Mouse (Mus musculus) liver (tissue): ENCODE results near the gene Lasp1.

Experiments
- DNase-seq: peaks from one replicate; pipeline ENCODE4 v3.0.0-alpha.2; 2020; ENCODE audit warnings: mixed read lengths

Lasp1 gene

DNA sequence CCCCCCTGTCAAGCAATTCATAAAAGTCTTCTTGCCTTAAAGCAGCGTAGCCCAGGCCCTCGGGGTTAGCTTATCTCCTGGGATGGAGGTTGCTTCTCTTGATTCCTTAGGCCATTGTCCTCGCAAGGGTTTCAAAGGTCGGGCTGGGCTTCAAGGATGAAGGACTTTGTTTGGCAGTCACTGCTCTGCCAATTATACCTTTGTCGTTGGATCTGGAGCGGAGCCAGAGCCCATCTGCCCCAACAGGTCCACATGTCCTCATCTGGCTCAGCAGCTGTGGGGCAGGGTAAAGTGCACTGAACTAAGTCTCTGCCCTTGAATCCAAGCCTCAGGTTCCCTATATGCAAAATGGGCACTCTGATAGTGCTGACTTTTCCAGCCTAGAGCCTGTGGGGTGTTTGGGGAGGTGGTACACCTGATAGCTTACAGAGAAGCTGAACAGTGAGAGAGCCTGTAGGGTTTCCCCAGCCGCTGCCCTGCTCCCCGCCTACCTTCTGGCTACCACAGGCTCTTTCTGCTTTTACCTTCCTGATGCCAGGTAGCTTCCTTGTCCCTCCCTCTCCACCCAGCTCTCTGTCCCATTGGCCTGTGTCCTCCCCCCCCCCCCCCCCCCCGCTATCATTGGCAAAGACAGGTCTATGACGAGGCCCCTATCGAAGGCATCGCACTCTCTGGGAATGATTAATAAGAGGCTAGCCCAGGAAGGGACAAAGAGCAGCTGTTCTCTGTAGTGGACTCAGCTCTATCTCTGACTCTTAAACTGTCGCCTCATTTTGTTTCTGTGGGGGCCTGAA is 13.0 kb downstream of the Lasp1 start:
- no peak for DNase-seq

DNA sequence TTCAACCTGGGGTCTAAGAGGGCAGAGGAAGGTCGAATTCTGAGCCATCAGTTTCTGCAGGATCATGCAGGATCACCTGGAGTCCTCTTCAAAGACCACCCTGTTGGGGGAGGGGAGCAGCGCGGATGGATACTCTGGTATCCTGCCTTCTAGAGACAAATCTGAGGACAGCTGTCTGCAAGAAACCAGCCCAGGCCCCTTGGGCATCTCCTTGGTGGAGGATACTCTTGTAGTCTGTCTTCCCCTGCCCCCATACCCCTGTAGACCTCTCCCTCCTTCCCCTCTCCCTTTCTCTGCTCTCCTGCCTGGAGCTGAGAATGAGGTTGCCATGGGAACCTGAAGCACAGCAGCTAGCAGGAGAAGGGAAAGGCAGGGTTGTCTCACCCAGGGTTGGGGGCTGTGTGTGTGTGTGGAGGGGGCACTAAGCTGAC is 13.7 kb downstream of the Lasp1 start:
- no peak for DNase-seq

DNA sequence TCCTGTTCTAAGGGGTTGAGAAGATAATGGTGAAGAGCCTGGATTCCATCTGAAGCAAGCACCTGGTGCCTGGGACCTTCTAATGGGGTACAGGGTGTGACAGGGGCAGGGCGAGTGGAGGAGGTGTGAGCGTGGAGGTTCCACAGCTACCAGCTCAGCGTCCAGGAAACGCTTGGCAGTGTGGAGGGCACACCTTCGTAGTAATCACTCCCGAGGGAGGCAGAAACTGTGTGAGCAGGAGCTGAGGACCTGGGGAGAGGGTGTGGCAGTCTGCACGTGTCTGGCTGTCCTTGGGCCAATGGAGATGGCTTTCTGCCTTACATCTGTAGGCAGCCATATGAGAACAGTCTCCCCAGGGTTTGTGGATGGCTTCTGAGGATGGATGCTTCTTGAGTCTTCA is 14.3 kb downstream of the Lasp1 start:
- DNase-seq = no peak

DNA sequence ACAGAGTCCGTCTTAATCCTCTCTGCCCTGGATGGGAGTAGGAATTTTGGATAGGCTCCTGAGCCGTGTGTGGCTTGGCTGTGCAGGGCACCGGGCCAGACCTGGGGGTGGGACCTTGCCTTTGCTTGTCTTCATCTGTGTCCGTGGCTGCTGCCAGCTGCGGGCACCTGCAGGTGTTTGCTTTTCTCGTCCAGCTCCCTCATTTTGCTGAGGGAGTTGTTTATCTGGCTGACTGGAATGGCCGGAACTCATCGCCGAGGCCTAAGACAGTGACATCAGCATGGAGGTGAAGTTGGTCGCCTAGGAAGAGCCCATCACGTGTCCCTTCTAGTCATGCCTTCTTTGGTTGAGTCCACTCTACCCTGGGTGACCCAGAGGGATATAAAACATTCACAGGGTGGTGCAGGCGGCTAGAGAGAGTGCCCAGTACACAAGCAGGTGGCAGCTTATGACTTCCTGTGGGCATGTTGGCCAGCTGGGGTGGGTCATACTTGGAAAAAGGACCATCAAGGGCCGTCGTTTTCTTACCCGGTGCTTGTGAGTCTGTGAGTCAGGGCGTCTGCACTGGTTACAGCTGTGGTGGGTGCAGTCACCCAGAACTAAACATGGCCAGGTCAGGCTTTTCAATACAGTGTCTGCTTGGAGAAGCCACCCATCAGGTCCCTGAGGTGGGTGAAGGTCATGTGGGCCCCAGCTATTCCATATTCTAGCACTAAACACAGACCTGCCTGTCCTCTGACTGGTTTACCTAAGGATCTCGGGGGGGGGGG is 15.1 kb downstream of the Lasp1 start:
- no peak for DNase-seq

DNA sequence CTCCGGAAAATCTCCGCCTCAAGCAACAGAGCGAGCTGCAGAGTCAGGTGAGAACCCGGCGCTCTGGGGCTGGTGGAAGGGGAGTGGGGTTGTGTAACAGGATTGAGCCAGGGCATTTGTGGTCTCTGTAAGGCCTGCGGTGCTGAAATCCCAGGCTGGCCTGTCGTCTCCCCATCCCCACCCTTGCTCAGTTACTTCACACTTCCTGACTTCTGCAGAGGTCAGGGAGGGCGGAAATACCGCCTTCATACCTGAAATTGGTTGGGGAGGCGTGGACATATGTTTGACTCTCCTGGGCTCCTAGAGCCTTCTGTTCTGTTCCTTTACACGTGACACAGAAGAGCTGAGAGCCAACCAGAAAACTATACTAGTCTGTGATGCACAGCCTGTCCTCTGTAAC is 16.9 kb downstream of the Lasp1 start:
- DNase-seq = no peak

DNA sequence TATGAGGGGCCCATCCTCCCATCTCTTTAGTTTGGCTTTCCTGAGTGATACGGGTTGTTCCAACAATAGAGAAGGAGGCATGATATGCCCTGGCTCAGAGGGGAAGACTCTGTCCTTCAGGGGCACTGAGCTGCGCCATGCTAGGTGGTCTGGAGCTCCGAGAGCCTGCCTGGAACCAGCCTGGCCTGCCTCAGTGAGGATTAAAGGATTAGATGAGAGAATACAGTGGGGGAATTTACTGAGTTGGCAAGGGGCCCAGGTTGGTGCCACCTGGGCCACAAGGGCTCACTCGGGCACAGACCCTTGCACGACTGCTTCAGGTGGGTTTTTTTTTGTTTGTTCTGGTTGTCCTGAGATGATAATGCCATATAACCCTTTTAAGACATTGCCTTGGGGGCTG is 17.4 kb downstream of the Lasp1 start:
- no peak for DNase-seq

DNA sequence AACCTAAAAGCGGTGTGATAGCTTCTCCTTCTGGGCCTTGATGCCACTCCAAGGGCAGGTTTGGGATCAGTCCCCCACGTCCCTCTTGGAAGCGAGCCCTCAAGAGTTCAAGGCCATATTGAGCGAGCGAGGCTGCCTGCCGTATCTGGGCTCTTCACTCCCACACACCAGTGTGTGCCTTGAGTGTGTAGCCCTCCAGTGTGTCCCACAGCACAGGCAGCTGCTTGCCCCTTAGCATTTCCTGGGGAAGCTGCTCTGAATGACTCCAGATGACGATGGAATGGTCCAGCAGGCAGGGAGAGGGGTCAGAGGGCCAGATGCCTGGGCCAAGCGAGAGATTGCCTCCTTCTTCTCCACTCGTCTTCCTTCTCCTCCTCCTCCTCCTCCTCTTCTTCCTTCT is 18.1 kb downstream of the Lasp1 start:
- DNase-seq = no peak

DNA sequence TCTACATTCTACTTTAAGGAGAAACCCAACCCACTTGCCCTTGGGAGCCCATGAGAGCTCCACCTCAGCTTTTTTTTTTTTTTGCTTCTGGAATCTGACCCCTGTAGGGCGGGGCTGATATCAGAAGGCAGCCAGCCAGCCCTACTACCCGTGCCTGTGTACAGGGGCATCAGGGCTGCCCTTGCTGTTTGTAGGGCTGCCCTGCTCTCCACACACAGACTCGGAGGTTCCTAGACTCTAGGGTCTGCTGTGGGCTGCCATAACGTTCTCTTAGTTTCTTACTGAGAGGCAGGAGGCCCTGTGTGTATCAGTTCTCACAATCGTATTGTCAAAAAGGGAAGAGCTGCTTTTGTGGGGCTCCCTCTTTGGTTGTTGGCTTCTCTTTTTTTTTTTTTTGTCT is 18.6 kb downstream of the Lasp1 start:
- DNase-seq = peak; percentile 58

DNA sequence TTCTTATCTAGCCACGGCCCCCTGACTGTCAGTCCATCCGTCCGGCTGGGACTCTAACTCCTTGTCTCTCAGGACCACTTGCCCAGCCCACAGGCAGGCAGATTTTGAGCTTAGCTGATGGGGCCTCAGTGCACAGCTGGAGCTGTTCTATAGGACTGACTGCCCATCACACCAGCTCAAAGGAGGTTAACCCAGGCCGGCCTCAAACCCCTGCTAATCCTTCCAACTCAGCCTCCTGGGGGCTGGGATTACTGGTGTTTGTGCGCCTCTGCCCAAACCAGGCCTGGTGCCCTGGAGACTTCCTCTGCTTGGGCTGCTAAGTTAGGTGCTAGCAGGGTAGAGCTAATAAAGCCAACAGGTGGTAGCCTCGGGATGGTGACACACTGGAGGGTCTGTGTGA is 19.2 kb downstream of the Lasp1 start:
- no peak for DNase-seq

DNA sequence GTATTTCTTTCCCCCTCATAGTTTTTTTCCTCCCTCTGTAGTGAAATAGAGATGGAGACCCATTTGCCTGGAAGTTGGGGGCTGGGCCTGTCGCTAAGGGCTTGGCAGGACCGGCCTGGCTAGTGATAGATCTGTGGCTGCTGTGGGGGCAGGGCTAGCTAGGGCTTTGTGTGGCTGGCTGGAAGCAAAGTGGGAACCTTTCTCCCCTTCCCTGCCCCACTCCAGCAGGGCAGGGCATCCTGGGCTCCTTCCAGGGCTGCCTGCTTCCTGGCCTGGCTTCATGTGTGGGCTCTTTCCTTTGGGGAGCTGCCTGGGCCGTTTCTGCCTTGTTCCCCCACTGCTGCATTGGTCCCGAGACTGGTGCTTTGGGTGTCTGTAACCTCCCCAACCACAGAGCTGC is 19.8 kb downstream of the Lasp1 start:
- DNase-seq = peak; percentile 51

DNA sequence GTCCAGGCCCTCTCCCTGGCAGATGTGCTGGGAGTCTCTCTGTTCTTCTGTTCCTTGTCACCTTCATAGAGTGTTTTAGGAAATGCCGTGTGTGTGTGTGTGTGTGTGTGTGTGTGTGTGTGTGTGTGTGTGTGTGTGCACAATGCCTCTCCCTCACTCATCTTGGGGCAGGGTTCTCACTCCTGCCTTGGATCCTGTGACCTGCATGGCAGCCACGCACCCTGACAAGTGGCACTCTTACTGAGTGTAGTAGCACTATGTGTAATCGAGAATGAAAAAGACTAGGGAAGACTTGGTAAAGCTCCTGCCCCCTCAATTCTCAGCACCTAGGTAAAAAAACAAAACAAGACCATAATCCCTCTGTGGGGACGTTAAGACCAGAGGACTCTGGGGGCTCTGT is 20.3 kb downstream of the Lasp1 start:
- DNase-seq = no peak

DNA sequence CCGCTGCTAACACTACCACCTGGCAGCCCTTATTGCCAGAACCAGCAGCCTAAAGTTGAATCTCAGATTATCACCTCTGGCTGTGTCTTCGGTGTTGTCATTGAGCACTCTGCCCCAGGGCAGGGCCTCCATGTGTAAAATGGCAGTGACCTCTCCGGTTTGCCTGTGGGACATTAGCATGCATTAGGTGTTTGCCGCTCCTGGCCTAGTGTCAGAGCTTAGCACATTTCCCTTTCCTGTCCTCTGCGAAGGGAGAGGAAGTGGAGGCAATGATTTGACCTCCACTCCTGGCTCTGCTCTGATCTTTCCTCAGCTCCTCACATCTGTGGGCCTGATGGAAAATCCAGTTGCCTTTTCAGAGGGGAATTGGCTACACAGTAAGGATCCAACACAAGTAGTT is 21.1 kb downstream of the Lasp1 start:
- no peak for DNase-seq

DNA sequence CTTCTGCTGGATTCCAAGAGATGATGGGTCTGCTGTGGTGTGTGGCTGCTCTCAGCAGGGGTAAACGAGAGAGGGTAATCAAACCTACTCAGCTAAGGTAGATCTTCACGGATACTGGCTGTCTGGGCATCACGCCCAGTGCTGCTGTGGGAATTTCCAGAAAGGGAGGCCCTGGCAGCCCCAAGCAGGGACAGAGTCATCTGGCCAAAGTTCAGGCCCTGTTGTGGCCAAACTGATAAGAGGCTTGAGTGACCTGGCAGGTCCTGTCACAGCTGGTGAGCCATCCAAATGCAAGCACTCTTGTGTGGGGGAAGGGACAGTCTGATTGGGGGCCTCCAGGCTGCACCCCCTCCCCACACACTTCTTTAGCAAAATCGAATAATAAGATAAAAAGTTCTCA is 22.0 kb downstream of the Lasp1 start:
- peak; percentile 55 for DNase-seq

DNA sequence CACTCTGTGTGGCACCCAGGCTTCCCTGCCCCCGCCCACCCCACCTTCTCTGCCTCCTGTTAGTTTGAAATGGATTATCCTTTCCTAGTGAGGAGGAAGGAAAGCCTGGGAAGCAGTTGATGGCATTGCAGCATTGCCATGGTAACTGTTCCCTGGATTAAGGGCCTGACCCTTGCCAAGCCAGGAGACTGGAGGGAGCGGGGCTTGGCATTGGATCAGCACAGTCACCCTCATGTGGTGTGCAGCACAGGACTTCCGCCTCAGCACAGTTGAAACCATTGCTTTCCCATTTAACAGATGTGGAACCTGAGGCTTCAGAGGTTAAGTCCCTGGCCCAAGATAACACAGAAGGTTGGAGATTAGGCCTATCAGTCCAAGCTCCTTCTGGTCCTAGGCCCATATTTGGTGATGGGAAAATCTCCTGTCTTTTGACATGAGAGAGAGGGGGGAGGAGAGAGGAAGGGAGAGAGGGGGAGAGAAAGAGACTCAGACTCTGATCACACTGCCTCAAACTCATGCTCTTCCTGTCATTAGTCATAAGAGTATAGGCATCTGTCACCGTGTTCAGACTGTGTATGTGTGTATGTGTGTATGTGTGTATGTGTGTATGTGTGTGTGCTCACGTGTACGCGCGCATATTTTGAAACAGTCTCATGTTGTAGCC is 22.7 kb downstream of the Lasp1 start:
- no peak for DNase-seq

DNA sequence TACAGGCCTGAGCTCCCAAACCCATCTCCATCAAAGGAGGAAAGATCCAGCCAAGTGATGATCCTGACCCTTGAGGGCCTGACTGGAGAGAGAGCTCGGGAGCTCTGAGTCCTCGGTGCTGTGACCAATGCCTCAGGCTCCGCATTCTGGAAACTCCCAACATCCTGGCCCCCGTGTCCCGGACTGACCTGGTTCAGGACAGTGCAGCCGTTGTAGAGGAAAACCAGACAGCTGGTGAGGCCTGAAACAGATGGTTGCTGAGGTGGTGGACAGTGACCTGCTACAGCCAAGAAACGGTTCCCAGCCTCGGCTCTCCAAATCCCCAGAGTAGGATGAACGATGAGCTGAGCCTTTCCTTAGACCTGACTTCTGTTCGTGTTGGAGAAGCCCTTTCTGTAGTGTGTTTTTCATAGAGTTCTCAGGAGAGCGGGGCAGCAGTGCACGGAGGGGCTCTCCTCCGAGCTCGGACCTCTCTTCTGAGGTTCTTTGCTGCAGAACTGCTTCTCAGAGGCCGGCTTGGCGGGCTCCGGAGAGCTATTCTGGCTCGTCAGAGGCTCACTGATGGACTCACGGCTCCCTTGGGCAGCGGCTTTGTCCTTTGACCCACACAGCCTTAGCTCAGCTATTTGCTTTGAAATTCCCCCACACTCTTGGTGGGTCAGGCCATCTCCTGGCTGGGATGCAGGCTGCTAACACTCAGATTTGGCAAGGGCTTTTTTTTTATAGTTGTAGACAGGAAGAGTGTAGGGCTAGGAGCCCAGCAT is 24.2 kb downstream of the Lasp1 start:
- no peak for DNase-seq

DNA sequence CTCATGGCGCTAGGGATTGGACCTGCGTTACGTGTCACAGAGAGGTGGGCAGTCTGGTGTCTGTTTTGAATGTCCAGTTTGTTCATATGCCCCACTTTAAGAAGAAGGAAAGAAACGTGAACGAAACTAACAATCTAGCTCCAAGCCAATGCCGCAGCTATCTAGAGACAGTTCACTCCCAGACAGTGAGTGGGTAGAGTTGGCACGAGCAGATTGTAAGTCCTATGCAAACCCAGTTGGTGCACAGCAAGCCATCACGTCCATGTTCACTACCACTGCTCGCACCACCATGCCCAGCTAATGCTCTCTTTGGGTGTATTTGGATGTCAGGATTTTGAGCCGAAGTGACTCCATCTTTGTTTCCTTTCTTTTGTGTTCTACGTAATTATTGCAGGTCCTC is 25.4 kb downstream of the Lasp1 start:
- DNase-seq = no peak

DNA sequence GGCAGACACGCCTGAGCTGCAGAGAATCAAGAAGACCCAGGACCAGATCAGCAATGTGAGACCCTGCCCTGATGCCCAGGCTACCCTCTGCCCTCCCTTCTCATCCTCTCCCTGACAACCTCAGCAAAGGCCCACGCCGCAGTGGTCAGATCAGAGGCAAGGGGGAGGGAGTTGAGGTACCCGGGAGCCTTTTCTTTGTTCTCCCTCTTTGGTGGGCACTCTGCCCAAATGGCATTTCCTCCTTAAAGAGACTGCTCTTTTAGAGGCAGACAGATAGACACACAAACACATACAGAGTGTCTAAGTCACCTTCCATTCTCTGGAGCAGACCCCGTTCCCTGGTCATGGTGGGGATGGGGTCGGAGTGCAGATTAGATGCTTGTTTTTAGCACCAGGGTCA is 26.1 kb downstream of the Lasp1 start:
- no peak for DNase-seq

DNA sequence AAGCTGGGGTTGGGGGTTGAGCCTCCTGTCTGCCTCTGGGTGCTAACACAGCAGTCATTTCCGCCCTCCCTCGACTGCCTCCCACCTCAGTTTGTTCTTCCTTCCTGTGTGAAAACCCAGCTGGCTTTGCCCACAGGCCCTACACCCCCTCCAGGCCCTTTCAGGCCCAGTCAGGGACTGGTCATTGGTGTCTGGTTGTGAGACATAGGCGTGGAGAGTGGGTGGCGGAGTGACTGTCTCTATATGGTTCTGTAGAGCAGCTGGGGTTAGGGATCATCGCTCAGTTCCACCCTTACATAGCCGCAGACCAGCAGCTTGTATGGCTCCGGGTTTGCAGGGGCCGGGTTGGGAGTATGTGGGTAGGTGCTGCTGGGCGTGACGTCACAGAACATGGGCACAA is 26.5 kb downstream of the Lasp1 start:
- DNase-seq = no peak

DNA sequence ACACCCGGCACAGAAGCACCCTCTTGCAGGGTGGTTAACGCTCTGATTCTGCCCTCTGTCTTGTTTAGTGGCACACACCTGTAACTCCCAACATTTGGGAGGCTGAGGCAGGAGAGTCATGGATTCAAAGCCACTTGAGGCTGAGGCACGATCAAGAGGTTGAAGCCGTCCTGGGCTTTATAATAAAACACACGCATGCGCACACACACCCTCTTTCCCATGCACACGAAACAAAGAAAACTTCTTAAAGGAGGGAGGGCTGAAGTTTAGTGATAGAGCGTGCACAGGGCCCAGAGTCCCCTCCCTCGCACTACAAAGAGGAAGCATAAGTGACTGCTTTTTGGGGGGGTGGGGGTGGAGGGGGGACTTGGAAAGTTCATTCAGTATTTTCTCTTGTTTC is 27.2 kb downstream of the Lasp1 start:
- DNase-seq = no peak

DNA sequence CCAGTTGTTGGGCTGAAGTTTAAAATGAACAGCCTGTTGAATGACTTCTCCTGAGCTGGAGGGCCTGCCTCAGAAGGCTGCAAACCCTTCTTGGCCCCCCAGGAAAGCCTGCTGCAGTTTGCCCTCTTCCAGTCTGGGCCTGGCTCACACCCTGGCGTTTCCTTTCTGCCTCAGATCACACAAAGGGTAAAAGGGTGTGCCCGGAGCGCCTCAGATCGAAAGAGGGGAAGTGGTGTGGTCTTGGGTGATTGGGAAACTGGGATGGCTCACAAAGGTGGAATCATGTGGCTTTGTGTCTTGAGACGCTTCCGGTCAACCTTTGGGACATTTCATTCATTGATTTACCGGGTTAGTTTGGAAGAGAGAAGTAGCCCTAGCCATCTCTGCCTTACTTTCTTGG is 27.6 kb downstream of the Lasp1 start:
- DNase-seq = no peak

DNA sequence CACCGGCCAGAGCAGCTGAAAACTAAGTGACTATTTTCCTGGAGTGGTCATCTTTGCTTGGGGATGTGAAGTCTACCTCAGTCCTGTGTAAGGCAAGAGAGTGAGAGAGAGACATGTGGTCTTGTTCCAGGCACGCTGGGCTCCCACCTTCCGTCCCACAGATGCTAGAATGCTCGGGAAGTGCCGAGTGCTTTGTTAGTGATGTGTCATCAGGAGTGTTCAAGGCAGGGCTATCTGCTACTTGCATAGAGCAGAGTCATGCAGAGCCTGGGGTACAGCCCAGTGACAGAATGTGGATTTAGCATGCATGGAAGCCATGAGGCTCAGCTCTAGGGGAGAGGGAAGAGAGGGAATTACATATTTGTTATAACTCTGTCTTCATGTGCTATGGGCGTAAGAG is 28.9 kb downstream of the Lasp1 start:
- no peak for DNase-seq

DNA sequence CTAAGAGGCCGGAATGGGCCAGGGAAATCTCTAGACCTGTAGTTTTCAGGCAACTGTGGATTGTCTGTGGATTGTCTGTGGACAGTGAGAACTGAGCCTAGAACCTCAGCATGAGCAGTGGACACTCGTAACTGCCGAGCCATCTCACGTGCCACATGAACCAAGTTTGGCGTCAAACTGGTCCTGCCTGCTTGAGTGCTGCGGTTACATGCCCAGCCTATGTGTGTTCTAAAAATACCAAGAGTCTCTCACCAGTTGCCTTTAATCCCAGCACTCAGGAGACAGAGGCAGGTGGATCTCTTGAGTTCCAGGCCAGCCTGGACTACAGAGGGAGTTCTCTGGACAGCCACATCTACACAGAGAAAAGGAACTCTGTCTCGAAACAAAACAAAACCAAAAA is 30.6 kb downstream of the Lasp1 start:
- no peak for DNase-seq

DNA sequence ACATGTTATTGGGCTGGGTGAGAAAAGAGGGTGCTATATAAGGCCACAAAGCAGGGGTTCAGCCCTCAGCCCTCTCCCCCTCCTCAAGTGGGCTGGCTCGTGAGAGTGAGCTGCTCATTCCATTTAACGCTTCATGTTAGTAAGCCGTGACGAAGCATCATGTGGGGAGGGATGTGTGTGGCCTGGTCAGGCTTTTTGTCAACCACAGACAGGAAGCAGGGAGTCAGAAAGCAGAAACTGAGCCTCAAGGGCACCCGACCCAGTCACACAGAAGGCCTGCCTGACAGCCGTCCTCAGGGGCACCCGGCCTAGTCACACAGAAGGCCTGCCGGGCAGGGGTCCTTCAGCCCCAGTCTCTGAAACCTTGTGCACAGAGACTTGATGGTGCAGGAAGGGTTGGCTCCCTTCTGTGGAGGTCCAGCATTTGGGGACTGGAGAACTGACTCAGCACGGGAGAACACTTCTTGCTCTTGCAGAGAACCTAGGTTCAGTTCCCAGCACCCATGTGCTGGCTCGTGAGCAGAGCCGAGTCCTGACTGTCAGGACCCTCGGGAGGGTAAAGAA is 31.2 kb downstream of the Lasp1 start:
- peak; percentile 47 for DNase-seq
